ENCODE assay signal across 7 mouse cellular contexts in the genomic region with DNA sequence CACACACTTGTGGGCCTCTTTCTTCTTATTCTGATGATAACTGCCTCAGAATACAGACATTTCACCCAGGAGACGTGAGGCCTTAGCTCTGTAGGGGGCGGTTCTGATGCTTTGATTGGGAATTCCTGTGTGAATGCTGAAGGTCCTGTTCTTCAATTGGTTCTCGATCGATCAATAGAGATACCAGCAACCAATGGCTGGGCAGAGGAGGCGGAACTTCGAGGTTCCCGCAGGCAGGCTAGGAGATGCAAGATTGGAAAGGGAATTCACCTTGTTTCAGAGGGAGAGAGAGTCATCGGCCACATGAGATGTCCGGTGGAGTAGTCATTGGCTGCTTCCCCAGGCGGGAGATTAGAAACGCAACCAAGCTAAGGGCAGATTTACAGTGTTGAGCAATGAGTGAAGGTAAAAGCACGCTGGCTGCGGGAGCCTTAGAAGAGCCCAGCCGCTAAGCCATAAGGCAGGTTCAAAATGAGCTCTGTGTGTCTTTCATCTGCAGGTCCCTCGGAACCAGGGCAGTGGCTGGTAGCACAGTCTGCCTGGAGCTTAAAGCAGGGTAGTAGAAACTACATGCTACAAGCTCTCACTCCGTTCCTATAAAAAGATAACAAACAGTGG.
A peak's percentile ranks its signal among the peaks of the same experiment; 100 is the strongest.
DNase-seq lines count a peak whose midpoint lies in the region; ATAC-seq and TF ChIP-seq lines count a peak whose summit lies in the region.

No protein-coding gene starts in this region.

- H3K27me3 ChIP-seq in midbrain, embryonic 13.5 days, result no peaks in the 10 kb centered on the region

- in situ Hi-C loops in ES-E14 (cut with MboI; ENCODE audit: low sequenced_read_pairs in 2 of 2, unreplicated experiment in 2 of 2), result no loop called here

- H3K9ac ChIP-seq in ES-E14 (ENCODE audit: insufficient read depth, low read depth, low read length, poor library complexity, severe bottlenecking), result peak overlapping the region; percentile 68
- H3K9ac ChIP-seq in midbrain, embryonic 13.5 days (replicated peaks), result peak overlapping the region; percentile 49; the same call in 1 of the 2 replicates

- ATAC-seq in midbrain, embryonic 13.5 days, result peak; percentile 97

- H3K27ac ChIP-seq in ES-E14 (ENCODE audit: insufficient read depth, low read depth, low read length, poor library complexity, severe bottlenecking), result no peak overlapping the region
- H3K27ac ChIP-seq in midbrain, embryonic 13.5 days, result peak overlapping the region; percentile 70

- no peaks in the 10 kb centered on the region for H3K4me1 ChIP-seq in ES-E14 (ENCODE audit: control insufficient read depth in 2 of 2, insufficient read depth in 2 of 2, low read length in 2 of 2, poor library complexity in 1 of 2)
- peaks cover 19% of the 10 kb centered on the region for H3K4me1 ChIP-seq in midbrain, embryonic 13.5 days (replicated peaks)

- 23% methylated on average over 16 of the region's 16 CpGs for WGBS in large intestine, adult 2 months
- 10% methylated on average over 16 of the region's 16 CpGs for WGBS in midbrain, embryonic 13.5 days

- no peaks in the 10 kb centered on the region for H3K9me3 ChIP-seq in ES-E14 (ENCODE audit: control insufficient read depth, insufficient read depth, low read depth, low read length)
- H3K9me3 ChIP-seq in midbrain, embryonic 13.5 days, result no peaks in the 10 kb centered on the region

- H3K4me3 ChIP-seq in ES-E14 (ENCODE audit: insufficient read depth in 1 of 2, low read depth in 1 of 2, low read length in 2 of 2, poor library complexity in 1 of 2, severe bottlenecking in 1 of 2), result peak overlapping the region; percentile 53 to 65
- peak overlapping the region; percentile 41 for H3K4me3 ChIP-seq in midbrain, embryonic 13.5 days (replicated peaks)

- DNase-seq in ES-E14 (ENCODE audit: low read depth, low spot score) (peak; percentile 70), R1 (ENCODE audit: low read depth, low spot score) (peak; percentile 93)
- DNase-seq in fibroblast of lung, adult 2 months (ENCODE audit: low read depth), result peak; percentile 28
- peak; percentile 25 for DNase-seq in large intestine, adult 2 months (ENCODE audit: low read depth, low spot score)
- DNase-seq in testis, postnatal 10 days (ENCODE audit: low spot score), result peak; percentile 49
- no peak for DNase-seq in thymus, postnatal 0 days (ENCODE audit: low spot score)

- H3K4me2 ChIP-seq in midbrain, embryonic 13.5 days (replicated peaks), result peak overlapping the region; percentile 55

- no peaks in the 10 kb centered on the region for H3K36me3 ChIP-seq in ES-E14 (ENCODE audit: control insufficient read depth, insufficient read depth, low read length, poor library complexity, severe bottlenecking)
- no peaks in the 10 kb centered on the region for H3K36me3 ChIP-seq in midbrain, embryonic 13.5 days

TF ChIP-seq in ES-E14, 5 proteins besides CTCF, POLR2A, EP300 and RAD21:
- TF ChIP-seq CHD2 (IDR thresholded peaks at IDR 0.05; ENCODE audit: low read depth, low read length) (peak; percentile 76; the same call in 1 of the 2 replicates), ZC3H11A (IDR thresholded peaks at IDR 0.05; ENCODE audit: borderline replicate concordance, low read depth, low read length) (no peak), MAFK (IDR thresholded peaks at IDR 0.05; ENCODE audit: insufficient read depth, low read depth, low read length) (no peak)
